Mouse (Mus musculus): Measurements from ENCODE around the gene Tlk2. TPM values are rescaled to one million over a fixed set of nuclear protein-coding genes. Genes with fewer than 3 reads are reported as not detected.

Tlk2 gene
- polyA plus RNA-seq, 1 experiment, result 16.9 TPM

DNA sequence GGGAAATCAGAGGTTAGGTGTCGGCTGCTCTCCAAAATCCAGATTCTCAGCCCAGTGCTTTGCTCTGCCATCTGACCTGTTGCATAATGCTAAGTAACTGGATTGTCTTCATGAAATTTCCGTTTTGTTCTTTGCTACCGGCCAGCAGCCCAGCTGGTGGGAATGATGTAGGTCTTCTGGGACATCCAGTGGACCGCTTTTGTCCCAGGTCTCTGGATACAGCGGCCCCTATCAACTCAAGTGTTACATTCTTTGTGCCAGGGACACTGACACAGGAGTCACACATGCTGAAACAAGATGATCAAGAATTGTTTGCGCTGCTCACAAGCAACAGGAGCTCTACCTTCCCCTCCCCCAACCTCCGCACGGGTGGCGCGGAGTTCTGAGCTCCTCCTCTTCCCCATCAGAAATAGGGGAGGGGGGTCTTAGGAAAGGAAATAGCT lies 113.1 kb downstream of the Tlk2 start:
- peaks cover 37% of the 10 kb centered on the region for H3K79me3 ChIP-seq (ENCODE audit: low read depth)
- peaks cover 14% of the 10 kb centered on the region for H3K36me3 ChIP-seq (ENCODE audit: control insufficient read depth, insufficient read depth)
- H3K79me2 ChIP-seq (ENCODE audit: control insufficient read depth, insufficient read depth), result peaks cover 48% of the 10 kb centered on the region
- H3K4me3 ChIP-seq (ENCODE audit: insufficient read depth, poor library complexity, severe bottlenecking), result peak overlapping the region; percentile 65
- H3K27me3 ChIP-seq (ENCODE audit: control insufficient read depth, insufficient read depth, insufficient read length), result no peaks in the 10 kb centered on the region
- TF ChIP-seq CEBPB (IDR thresholded peaks at IDR 0.05; ENCODE audit: low read depth) (peak; percentile 36), MYOD1 (IDR thresholded peaks at IDR 0.05; ENCODE audit: control insufficient read depth, insufficient read length, low read depth) (no peak)
- no peak overlapping the region for H3ac ChIP-seq (ENCODE audit: control insufficient read depth, insufficient read length, low read depth)

DNA sequence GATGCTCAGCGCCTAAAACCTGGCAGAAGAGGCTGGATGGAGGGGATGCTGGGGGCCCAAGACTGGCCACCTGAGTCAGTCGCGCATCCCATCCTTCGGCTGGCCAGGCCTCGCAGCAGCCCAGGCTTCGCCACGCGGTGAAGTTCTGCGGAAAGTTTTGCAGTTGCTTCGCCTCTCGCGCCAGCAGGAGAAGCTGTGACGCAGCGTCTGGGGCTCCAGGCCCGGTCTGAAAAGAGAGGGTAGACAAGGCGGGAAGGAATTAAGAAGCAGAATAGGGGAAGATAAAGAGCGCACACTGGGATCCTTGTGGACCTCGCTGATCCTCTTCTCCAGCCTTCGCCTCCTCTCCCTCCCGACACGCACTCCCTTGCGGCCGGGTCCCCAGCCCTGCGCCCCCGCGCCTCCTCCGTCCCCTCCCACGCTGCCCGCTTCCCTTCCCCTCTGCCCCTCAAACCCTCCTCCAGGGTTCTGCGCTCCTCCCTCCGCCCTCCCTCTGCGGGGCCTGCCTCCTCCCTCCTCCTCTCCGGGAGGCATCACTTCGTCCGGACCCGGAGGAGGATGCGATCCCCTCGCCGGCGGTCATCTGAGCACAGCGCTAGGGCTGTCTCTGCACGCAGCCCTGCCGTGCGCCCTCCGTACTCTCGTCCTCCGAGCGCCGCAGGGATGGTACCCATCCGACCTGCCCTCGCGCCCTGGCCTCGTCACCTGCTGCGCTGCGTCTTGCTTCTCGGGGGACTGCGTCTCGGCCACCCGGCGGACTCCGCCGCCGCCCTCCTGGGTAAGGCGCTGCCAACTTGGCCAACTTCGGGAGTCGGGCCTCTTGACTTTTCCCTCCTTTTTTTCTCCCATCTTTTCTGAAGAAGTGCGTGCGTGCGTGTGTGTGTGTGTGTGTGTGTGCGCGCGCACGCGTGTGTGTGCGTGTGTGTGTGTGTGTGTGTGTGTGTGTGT lies 113.8 kb downstream of the Tlk2 start, which contains the start of gene Mrc2:
TSS of gene Mrc2 (plus strand) at position 520 of the 948 bp plus-strand sequence.
- peaks cover 55% of the 10 kb centered on the region for H3K79me2 ChIP-seq (ENCODE audit: control insufficient read depth, insufficient read depth)
- peak within 1 kb of the TSS; percentile 62 for H3ac ChIP-seq (ENCODE audit: control insufficient read depth, insufficient read length, low read depth)
- TF ChIP-seq MAX (IDR thresholded peaks at IDR 0.05), result peak; percentile 96
- TF ChIP-seq USF1 (IDR thresholded peaks at IDR 0.05; ENCODE audit: low read depth), result no peak
- H3K36me3 ChIP-seq (ENCODE audit: control insufficient read depth, insufficient read depth), result peaks cover 8% of the 10 kb centered on the region
- H3K27me3 ChIP-seq (ENCODE audit: control insufficient read depth, insufficient read depth, insufficient read length), result no peaks in the 10 kb centered on the region
- peaks cover 42% of the 10 kb centered on the region for H3K79me3 ChIP-seq (ENCODE audit: low read depth)
- H3K4me3 ChIP-seq (ENCODE audit: insufficient read depth, poor library complexity, severe bottlenecking), result peak within 1 kb of the TSS; percentile 65

DNA sequence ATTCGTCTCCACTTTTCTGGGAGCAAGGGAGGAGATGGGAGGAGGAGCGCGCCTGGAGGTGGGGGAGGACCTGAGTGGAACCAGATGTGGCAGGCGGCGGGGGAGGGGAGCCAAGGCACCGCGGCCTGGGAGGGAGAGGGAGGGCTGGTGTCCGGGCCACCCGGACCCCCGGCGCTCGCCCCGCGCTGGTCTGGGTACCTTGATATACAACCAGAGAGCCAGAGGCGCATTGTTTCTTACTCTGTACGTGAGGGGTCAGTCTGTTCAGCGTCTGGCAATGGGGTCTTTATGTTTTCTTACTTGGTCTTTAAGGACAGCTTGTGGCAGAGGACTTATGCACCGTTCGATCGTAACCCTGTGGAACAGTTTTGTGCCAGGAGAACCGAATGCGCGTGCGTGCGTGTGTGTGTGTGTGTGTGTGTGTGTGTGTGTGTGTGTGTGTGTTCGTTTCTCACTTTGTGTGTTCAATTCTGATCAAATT lies 114.5 kb downstream of the Tlk2 start:
- peaks cover 47% of the 10 kb centered on the region for H3K79me3 ChIP-seq (ENCODE audit: low read depth)
- H3ac ChIP-seq (ENCODE audit: control insufficient read depth, insufficient read length, low read depth), result peak overlapping the region; percentile 61
- peaks cover 8% of the 10 kb centered on the region for H3K36me3 ChIP-seq (ENCODE audit: control insufficient read depth, insufficient read depth)
- H3K79me2 ChIP-seq (ENCODE audit: control insufficient read depth, insufficient read depth), result peaks cover 62% of the 10 kb centered on the region
- TF ChIP-seq USF1 (IDR thresholded peaks at IDR 0.05; ENCODE audit: low read depth) (no peak), CEBPB (IDR thresholded peaks at IDR 0.05; ENCODE audit: low read depth) (no peak), MYOG (IDR thresholded peaks at IDR 0.05; ENCODE audit: control insufficient read depth, extremely low read depth, insufficient read length) (no peak), FOSL1 (IDR thresholded peaks at IDR 0.05; ENCODE audit: insufficient read depth, low read length, poor library complexity, severe bottlenecking) (no peak), MAX (IDR thresholded peaks at IDR 0.05) (no peak), MYOD1 (IDR thresholded peaks at IDR 0.05; ENCODE audit: control insufficient read depth, insufficient read length, low read depth) (no peak), CTCF (IDR thresholded peaks at IDR 0.05; ENCODE audit: control insufficient read depth, insufficient read depth, insufficient read length) (no peak)
- peak overlapping the region; percentile 65 for H3K4me3 ChIP-seq (ENCODE audit: insufficient read depth, poor library complexity, severe bottlenecking)
- no peaks in the 10 kb centered on the region for H3K27me3 ChIP-seq (ENCODE audit: control insufficient read depth, insufficient read depth, insufficient read length)

DNA sequence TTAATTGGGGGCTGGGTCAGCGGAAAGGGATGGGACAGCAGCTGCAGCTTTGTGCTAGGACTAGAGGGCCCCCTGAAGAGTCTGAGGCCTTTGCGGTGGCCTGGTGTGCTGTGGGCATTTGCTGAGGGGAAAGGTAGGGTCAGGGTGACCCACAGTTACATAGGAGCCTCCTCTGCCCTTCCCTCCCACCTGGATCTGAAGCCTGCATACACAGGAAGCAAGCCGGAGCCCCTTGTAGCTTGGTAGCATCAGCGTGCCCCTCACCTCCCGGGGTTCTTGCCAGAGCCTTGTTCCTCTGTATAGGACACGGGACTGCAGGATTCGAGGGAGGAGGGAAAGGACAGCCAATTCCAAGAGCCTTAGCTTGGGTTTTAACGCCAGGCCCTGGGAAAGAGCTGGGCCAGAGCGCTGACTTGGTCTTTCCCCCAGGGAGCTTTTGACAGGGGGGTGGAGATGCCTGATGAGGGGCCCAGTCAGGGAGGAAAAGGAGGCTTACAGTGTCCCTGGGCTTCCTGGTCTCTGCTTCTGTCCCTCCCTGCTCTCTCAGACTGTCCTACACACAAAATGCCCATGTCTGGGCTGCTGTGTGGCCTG lies 115.4 kb downstream of the Tlk2 start:
- H3K27me3 ChIP-seq (ENCODE audit: control insufficient read depth, insufficient read depth, insufficient read length), result no peaks in the 10 kb centered on the region
- peak overlapping the region; percentile 65 for H3K4me3 ChIP-seq (ENCODE audit: insufficient read depth, poor library complexity, severe bottlenecking)
- no peak for TF ChIP-seq MYOD1 (IDR thresholded peaks at IDR 0.05; ENCODE audit: control insufficient read depth, insufficient read length, low read depth)
- no peak for TF ChIP-seq FOSL1 (IDR thresholded peaks at IDR 0.05; ENCODE audit: insufficient read depth, low read length, poor library complexity, severe bottlenecking)
- no peak for TF ChIP-seq MYOG (IDR thresholded peaks at IDR 0.05; ENCODE audit: control insufficient read depth, extremely low read depth, insufficient read length)
- TF ChIP-seq USF1 (IDR thresholded peaks at IDR 0.05; ENCODE audit: low read depth), result no peak
- TF ChIP-seq CEBPB (IDR thresholded peaks at IDR 0.05; ENCODE audit: low read depth), result no peak
- no peak for TF ChIP-seq CTCF (IDR thresholded peaks at IDR 0.05; ENCODE audit: control insufficient read depth, insufficient read depth, insufficient read length)
- no peak for TF ChIP-seq MAX (IDR thresholded peaks at IDR 0.05)
- peaks cover 51% of the 10 kb centered on the region for H3K79me3 ChIP-seq (ENCODE audit: low read depth)
- H3K36me3 ChIP-seq (ENCODE audit: control insufficient read depth, insufficient read depth), result peaks cover 12% of the 10 kb centered on the region
- peaks cover 71% of the 10 kb centered on the region for H3K79me2 ChIP-seq (ENCODE audit: control insufficient read depth, insufficient read depth)
- peak overlapping the region; percentile 43 for H3ac ChIP-seq (ENCODE audit: control insufficient read depth, insufficient read length, low read depth)

DNA sequence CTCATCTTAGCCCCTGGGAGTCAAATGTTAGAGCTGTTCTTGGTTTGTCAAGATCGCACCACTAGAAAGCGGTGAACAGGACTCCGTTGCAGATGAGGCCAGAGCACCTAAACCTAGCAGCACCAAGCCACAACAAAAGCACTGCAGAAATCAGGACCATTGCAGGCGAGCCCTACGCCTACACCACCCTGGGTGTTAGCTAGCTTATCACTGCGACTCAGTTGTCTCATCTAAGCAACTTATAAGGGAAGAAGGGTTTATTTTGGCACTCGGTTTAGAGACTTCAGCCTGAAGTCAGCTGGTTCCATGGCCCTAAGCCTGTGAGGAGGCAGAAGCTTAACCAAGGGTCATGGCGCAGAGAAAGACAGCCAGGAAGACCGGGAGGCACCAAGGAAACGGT lies 117.5 kb downstream of the Tlk2 start:
- no peak overlapping the region for H3K4me3 ChIP-seq (ENCODE audit: insufficient read depth, poor library complexity, severe bottlenecking)
- TF ChIP-seq USF1 (IDR thresholded peaks at IDR 0.05; ENCODE audit: low read depth) (no peak), CEBPB (IDR thresholded peaks at IDR 0.05; ENCODE audit: low read depth) (no peak), MAX (IDR thresholded peaks at IDR 0.05) (no peak), CTCF (IDR thresholded peaks at IDR 0.05; ENCODE audit: control insufficient read depth, insufficient read depth, insufficient read length) (no peak)
- H3K36me3 ChIP-seq (ENCODE audit: control insufficient read depth, insufficient read depth), result peaks cover 12% of the 10 kb centered on the region

DNA sequence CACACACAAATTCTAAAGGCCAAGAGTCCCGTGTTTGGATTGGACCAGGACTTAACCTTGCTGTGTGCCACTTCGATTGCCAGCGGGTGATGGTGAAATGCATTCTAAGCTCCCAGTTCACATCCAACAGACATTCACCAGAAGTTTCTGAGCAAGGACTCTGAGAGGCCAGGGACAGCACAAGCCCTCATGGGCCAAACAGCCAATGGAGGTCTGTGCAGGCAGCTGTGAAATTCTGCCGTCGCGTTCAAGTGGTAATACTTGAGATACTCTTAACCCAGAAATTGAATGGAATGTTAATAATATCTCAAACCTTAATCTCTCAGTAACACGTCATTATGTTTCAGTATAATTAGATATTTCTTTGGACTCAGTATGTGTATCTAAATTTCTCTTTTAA lies 131.6 kb downstream of the Tlk2 start:
- peaks cover 10% of the 10 kb centered on the region for H3K79me3 ChIP-seq (ENCODE audit: low read depth)
- H3K36me3 ChIP-seq (ENCODE audit: control insufficient read depth, insufficient read depth), result peaks cover 10% of the 10 kb centered on the region
- no peak overlapping the region for H3ac ChIP-seq (ENCODE audit: control insufficient read depth, insufficient read length, low read depth)
- H3K27me3 ChIP-seq (ENCODE audit: control insufficient read depth, insufficient read depth, insufficient read length), result no peaks in the 10 kb centered on the region
- no peak for TF ChIP-seq MAX (IDR thresholded peaks at IDR 0.05)
- TF ChIP-seq CTCF (IDR thresholded peaks at IDR 0.05; ENCODE audit: control insufficient read depth, insufficient read depth, insufficient read length), result no peak
- TF ChIP-seq MYOG (IDR thresholded peaks at IDR 0.05; ENCODE audit: control insufficient read depth, extremely low read depth, insufficient read length), result no peak
- TF ChIP-seq USF1 (IDR thresholded peaks at IDR 0.05; ENCODE audit: low read depth), result no peak
- TF ChIP-seq CEBPB (IDR thresholded peaks at IDR 0.05; ENCODE audit: low read depth), result no peak
- no peak for TF ChIP-seq MYOD1 (IDR thresholded peaks at IDR 0.05; ENCODE audit: control insufficient read depth, insufficient read length, low read depth)
- TF ChIP-seq FOSL1 (IDR thresholded peaks at IDR 0.05; ENCODE audit: insufficient read depth, low read length, poor library complexity, severe bottlenecking), result no peak
- no peak overlapping the region for H3K4me3 ChIP-seq (ENCODE audit: insufficient read depth, poor library complexity, severe bottlenecking)
- peaks cover 82% of the 10 kb centered on the region for H3K79me2 ChIP-seq (ENCODE audit: control insufficient read depth, insufficient read depth)

More for the DNA sequence above, 117.5 kb downstream of the Tlk2 start:
- peaks cover 51% of the 10 kb centered on the region for H3K79me3 ChIP-seq (ENCODE audit: low read depth)
- H3K79me2 ChIP-seq (ENCODE audit: control insufficient read depth, insufficient read depth), result peaks cover 86% of the 10 kb centered on the region
- H3ac ChIP-seq (ENCODE audit: control insufficient read depth, insufficient read length, low read depth), result no peak overlapping the region
- no peaks in the 10 kb centered on the region for H3K27me3 ChIP-seq (ENCODE audit: control insufficient read depth, insufficient read depth, insufficient read length)
